Mouse (Mus musculus): ENCODE results near the gene Slc7a7. TPM values are rescaled to one million over a fixed set of nuclear protein-coding genes. Genes with fewer than 3 reads are reported as not detected.

Gene Slc7a7
- 6.9 and 7.0 TPM in 2 replicates for polyA plus RNA-seq (2011; ENCODE audit: insufficient read length, low read depth, missing spikeins)

GRCm38 (mm10) chr14:54417623-54418081, at the start of gene Slc7a7:
Gene Slc7a7, minus strand, starts transcription at chr14:54417780.
- Histone ChIP-seq H3K4me1 (ENCODE audit: control insufficient read depth, insufficient read depth, low read length) (no peaks in the 10 kb centered on the region; the same call in 1 of the 2 replicates), H3K27ac (ENCODE audit: insufficient read depth, low read length) (no peak within 1 kb of the TSS), H3K4me3 (ENCODE audit: insufficient read depth, low read length) (no peak within 1 kb of the TSS)
- TF ChIP-seq CTCF (IDR thresholded peaks at IDR 0.05; ENCODE audit: borderline replicate concordance, insufficient read depth, low read length) (no peak), POLR2A (IDR thresholded peaks at IDR 0.05; ENCODE audit: low read depth, low read length) (0 out of 2 replicates have a peak, but pooled peaks have one; percentile 15)

- peak; percentile 38; the same call in 1 of the 2 replicates for TF ChIP-seq CTCF (IDR thresholded peaks at IDR 0.05; ENCODE audit: borderline replicate concordance, insufficient read depth, low read length)
- no peak for TF ChIP-seq POLR2A (IDR thresholded peaks at IDR 0.05; ENCODE audit: low read depth, low read length)
- H3K27ac ChIP-seq (ENCODE audit: insufficient read depth, low read length), result peak overlapping the region; percentile 28
- no peaks in the 10 kb centered on the region for H3K4me1 ChIP-seq (ENCODE audit: control insufficient read depth, insufficient read depth, low read length)
- peak overlapping the region; percentile 75 for H3K4me3 ChIP-seq (ENCODE audit: insufficient read depth, low read length)
These were observed 46.9 kb upstream of the Slc7a7 start for GRCm38 (mm10) chr14:54464293-54465005.

- peak within 1 kb of the TSS; percentile 75 for H3K4me3 ChIP-seq (ENCODE audit: insufficient read depth, low read length)
- H3K27ac ChIP-seq (ENCODE audit: insufficient read depth, low read length), result peak within 1 kb of the TSS; percentile 30
- H3K4me1 ChIP-seq (ENCODE audit: control insufficient read depth, insufficient read depth, low read length), result no peaks in the 10 kb centered on the region
- TF ChIP-seq CTCF (IDR thresholded peaks at IDR 0.05; ENCODE audit: borderline replicate concordance, insufficient read depth, low read length) (no peak), POLR2A (IDR thresholded peaks at IDR 0.05; ENCODE audit: low read depth, low read length) (peak; percentile 53; the same call in 1 of the 2 replicates)
These were observed 46.3 kb upstream of the Slc7a7 start, which contains the start of gene Lrp10 for GRCm38 (mm10) chr14:54463959-54464292. Gene Lrp10, plus strand, starts transcription at chr14:54464137.

GRCm38 (mm10) chr14:54463108-54463958, 45.8 kb upstream of the Slc7a7 start:
- peak overlapping the region; percentile 30 for H3K27ac ChIP-seq (ENCODE audit: insufficient read depth, low read length)
- no peaks in the 10 kb centered on the region for H3K4me1 ChIP-seq (ENCODE audit: control insufficient read depth, insufficient read depth, low read length)
- H3K4me3 ChIP-seq (ENCODE audit: insufficient read depth, low read length), result peak overlapping the region; percentile 75
- no peak for TF ChIP-seq CTCF (IDR thresholded peaks at IDR 0.05; ENCODE audit: borderline replicate concordance, insufficient read depth, low read length)
- no peak for TF ChIP-seq POLR2A (IDR thresholded peaks at IDR 0.05; ENCODE audit: low read depth, low read length)

- H3K4me1 ChIP-seq (ENCODE audit: control insufficient read depth, insufficient read depth, low read length), result no peaks in the 10 kb centered on the region
- H3K4me3 ChIP-seq (ENCODE audit: insufficient read depth, low read length), result no peak overlapping the region
- no peak overlapping the region for H3K27ac ChIP-seq (ENCODE audit: insufficient read depth, low read length)
- TF ChIP-seq POLR2A (IDR thresholded peaks at IDR 0.05; ENCODE audit: low read depth, low read length), result no peak
- no peak for TF ChIP-seq CTCF (IDR thresholded peaks at IDR 0.05; ENCODE audit: borderline replicate concordance, insufficient read depth, low read length)
These were observed 44.6 kb upstream of the Slc7a7 start for GRCm38 (mm10) chr14:54462146-54462545.

- Histone ChIP-seq H3K4me1 (ENCODE audit: control insufficient read depth, insufficient read depth, low read length) (peaks cover 5% of the 10 kb centered on the region; the same call in 1 of the 2 replicates), H3K4me3 (ENCODE audit: insufficient read depth, low read length) (no peak overlapping the region), H3K27ac (ENCODE audit: insufficient read depth, low read length) (no peak overlapping the region)
- no peak for TF ChIP-seq POLR2A (IDR thresholded peaks at IDR 0.05; ENCODE audit: low read depth, low read length)
- TF ChIP-seq CTCF (IDR thresholded peaks at IDR 0.05; ENCODE audit: borderline replicate concordance, insufficient read depth, low read length), result no peak
These were observed 40.5 kb upstream of the Slc7a7 start for GRCm38 (mm10) chr14:54457907-54458569.

GRCm38 (mm10) chr14:54454669-54455528, 37.3 kb upstream of the Slc7a7 start:
- no peak overlapping the region for H3K4me3 ChIP-seq (ENCODE audit: insufficient read depth, low read length)
- H3K4me1 ChIP-seq (ENCODE audit: control insufficient read depth, insufficient read depth, low read length), result peaks cover 5% of the 10 kb centered on the region; the same call in 1 of the 2 replicates
- TF ChIP-seq CTCF (IDR thresholded peaks at IDR 0.05; ENCODE audit: borderline replicate concordance, insufficient read depth, low read length), result no peak
- H3K27ac ChIP-seq (ENCODE audit: insufficient read depth, low read length), result no peak overlapping the region

GRCm38 (mm10) chr14:54453566-54453965, 36.0 kb upstream of the Slc7a7 start:
- Histone ChIP-seq H3K4me1 (ENCODE audit: control insufficient read depth, insufficient read depth, low read length) (peaks cover 5% of the 10 kb centered on the region; the same call in 1 of the 2 replicates), H3K4me3 (ENCODE audit: insufficient read depth, low read length) (no peak overlapping the region), H3K27ac (ENCODE audit: insufficient read depth, low read length) (no peak overlapping the region)
- TF ChIP-seq POLR2A (IDR thresholded peaks at IDR 0.05; ENCODE audit: low read depth, low read length) (no peak), CTCF (IDR thresholded peaks at IDR 0.05; ENCODE audit: borderline replicate concordance, insufficient read depth, low read length) (no peak)
